Mouse (Mus musculus): Measurements from ENCODE around the gene Tbx6. TPM values are rescaled to one million over a fixed set of nuclear protein-coding genes. Genes with fewer than 3 reads are reported as not detected.

The Tbx6 gene
- polyA plus RNA-seq, 1 experiment from 2014 or later = 0.31 TPM

- no peak overlapping the region for H3K4me2 ChIP-seq
- H3K27me3 ChIP-seq (ENCODE audit: control insufficient read depth, insufficient read depth, low read length) = no peaks in the 10 kb centered on the region
- peaks cover 22% of the 10 kb centered on the region for H3K4me1 ChIP-seq (ENCODE audit: control insufficient read depth, insufficient read depth, low read length)
- H3K9me3 ChIP-seq (replicated peaks; ENCODE audit: control insufficient read depth, low read length) = no peaks in the 10 kb centered on the region
- H3K4me3 ChIP-seq (ENCODE audit: low read depth, low read length) = no peak overlapping the region
- ATAC-seq (replicated peaks; ENCODE audit: insufficient number of reproducible peaks, low FRiP score, low TSS enrichment) = no peak
- 82% methylated on average over 13 of the region's 13 CpGs for WGBS (ENCODE audit: insufficient replicate concordance)
- H3K27ac ChIP-seq (ENCODE audit: low read depth, low read length) = no peak overlapping the region
- no peak overlapping the region for H3K9ac ChIP-seq (ENCODE audit: low read depth, low read length)
- peaks cover 27% of the 10 kb centered on the region for H3K36me3 ChIP-seq (ENCODE audit: control insufficient read depth, insufficient read depth, low read length)
Measured at GRCm38 (mm10) chr7:126782693-126783092, 1.4 kb downstream of the Tbx6 start.

- no peak for ATAC-seq (replicated peaks; ENCODE audit: insufficient number of reproducible peaks, low FRiP score, low TSS enrichment)
- no peak overlapping the region for H3K9ac ChIP-seq (ENCODE audit: low read depth, low read length)
- H3K9me3 ChIP-seq (replicated peaks; ENCODE audit: control insufficient read depth, low read length) = no peaks in the 10 kb centered on the region
- peaks cover 17% of the 10 kb centered on the region for H3K4me1 ChIP-seq (ENCODE audit: control insufficient read depth, insufficient read depth, low read length)
- H3K27me3 ChIP-seq (ENCODE audit: control insufficient read depth, insufficient read depth, low read length) = no peaks in the 10 kb centered on the region
- H3K36me3 ChIP-seq (ENCODE audit: control insufficient read depth, insufficient read depth, low read length) = peaks cover 43% of the 10 kb centered on the region
- H3K4me3 ChIP-seq (ENCODE audit: low read depth, low read length) = no peak overlapping the region
- 88% methylated on average over 7 of the region's 7 CpGs for WGBS (ENCODE audit: insufficient replicate concordance)
- H3K4me2 ChIP-seq = no peak overlapping the region
- no peak overlapping the region for H3K27ac ChIP-seq (ENCODE audit: low read depth, low read length)
Measured at GRCm38 (mm10) chr7:126784469-126784868, 3.2 kb downstream of the Tbx6 start.

- Histone ChIP-seq H3K4me3 (ENCODE audit: low read depth, low read length) (no peak overlapping the region), H3K4me1 (ENCODE audit: control insufficient read depth, insufficient read depth, low read length) (peaks cover 13% of the 10 kb centered on the region), H3K27ac (ENCODE audit: low read depth, low read length) (no peak overlapping the region), H3K9ac (ENCODE audit: low read depth, low read length) (no peak overlapping the region), H3K36me3 (ENCODE audit: control insufficient read depth, insufficient read depth, low read length) (peaks cover 45% of the 10 kb centered on the region), H3K27me3 (ENCODE audit: control insufficient read depth, insufficient read depth, low read length) (no peaks in the 10 kb centered on the region), H3K4me2 (no peak overlapping the region), H3K9me3 (replicated peaks; ENCODE audit: control insufficient read depth, low read length) (no peaks in the 10 kb centered on the region)
- WGBS (ENCODE audit: insufficient replicate concordance) = 62% methylated on average over 4 of the region's 4 CpGs
- ATAC-seq (replicated peaks; ENCODE audit: insufficient number of reproducible peaks, low FRiP score, low TSS enrichment) = no peak
Measured at GRCm38 (mm10) chr7:126785056-126785455, 3.8 kb downstream of the Tbx6 start.

GRCm38 (mm10) chr7:126786142-126786541 is 4.9 kb downstream of the Tbx6 start:
- no peak overlapping the region for H3K9ac ChIP-seq (ENCODE audit: low read depth, low read length)
- ATAC-seq (replicated peaks; ENCODE audit: insufficient number of reproducible peaks, low FRiP score, low TSS enrichment) = no peak
- 90% methylated on average over 14 of the region's 14 CpGs for WGBS (ENCODE audit: insufficient replicate concordance)
- H3K4me3 ChIP-seq (ENCODE audit: low read depth, low read length) = no peak overlapping the region
- no peak overlapping the region for H3K27ac ChIP-seq (ENCODE audit: low read depth, low read length)
- no peak overlapping the region for H3K4me2 ChIP-seq
- H3K9me3 ChIP-seq (replicated peaks; ENCODE audit: control insufficient read depth, low read length) = no peaks in the 10 kb centered on the region
- H3K27me3 ChIP-seq (ENCODE audit: control insufficient read depth, insufficient read depth, low read length) = no peaks in the 10 kb centered on the region
- peaks cover 47% of the 10 kb centered on the region for H3K36me3 ChIP-seq (ENCODE audit: control insufficient read depth, insufficient read depth, low read length)
- H3K4me1 ChIP-seq (ENCODE audit: control insufficient read depth, insufficient read depth, low read length) = peaks cover 12% of the 10 kb centered on the region

- Histone ChIP-seq H3K9ac (ENCODE audit: low read depth, low read length) (no peak overlapping the region), H3K36me3 (ENCODE audit: control insufficient read depth, insufficient read depth, low read length) (peaks cover 47% of the 10 kb centered on the region), H3K4me1 (ENCODE audit: control insufficient read depth, insufficient read depth, low read length) (peaks cover 4% of the 10 kb centered on the region), H3K9me3 (replicated peaks; ENCODE audit: control insufficient read depth, low read length) (no peaks in the 10 kb centered on the region), H3K4me3 (ENCODE audit: low read depth, low read length) (no peak overlapping the region), H3K4me2 (no peak overlapping the region), H3K27me3 (ENCODE audit: control insufficient read depth, insufficient read depth, low read length) (no peaks in the 10 kb centered on the region), H3K27ac (ENCODE audit: low read depth, low read length) (no peak overlapping the region)
- 88% methylated on average over 4 of the region's 4 CpGs for WGBS (ENCODE audit: insufficient replicate concordance)
- no peak for ATAC-seq (replicated peaks; ENCODE audit: insufficient number of reproducible peaks, low FRiP score, low TSS enrichment)
Measured at GRCm38 (mm10) chr7:126789141-126789540, 7.9 kb downstream of the Tbx6 start.

GRCm38 (mm10) chr7:126791851-126792720 is 10.8 kb downstream of the Tbx6 start, which contains the start of gene Ppp4c:
TSS of gene Ppp4c (minus strand) at chr7:126792496.
- Histone ChIP-seq H3K4me2 (peak within 1 kb of the TSS; percentile 80), H3K9ac (ENCODE audit: low read depth, low read length) (peak within 1 kb of the TSS; percentile 92), H3K36me3 (ENCODE audit: control insufficient read depth, insufficient read depth, low read length) (peaks cover 45% of the 10 kb centered on the region), H3K9me3 (replicated peaks; ENCODE audit: control insufficient read depth, low read length) (no peaks in the 10 kb centered on the region), H3K4me1 (ENCODE audit: control insufficient read depth, insufficient read depth, low read length) (peaks cover 15% of the 10 kb centered on the region), H3K27ac (ENCODE audit: low read depth, low read length) (peak within 1 kb of the TSS; percentile 98), H3K4me3 (ENCODE audit: low read depth, low read length) (peak within 1 kb of the TSS; percentile 76), H3K27me3 (ENCODE audit: control insufficient read depth, insufficient read depth, low read length) (no peaks in the 10 kb centered on the region)
- under 1% methylated on average over 80 of the region's 83 CpGs for WGBS (ENCODE audit: insufficient replicate concordance)
- peak; percentile 85 for ATAC-seq (replicated peaks; ENCODE audit: insufficient number of reproducible peaks, low FRiP score, low TSS enrichment)

GRCm38 (mm10) chr7:126792721-126793443 is 11.6 kb downstream of the Tbx6 start:
- Histone ChIP-seq H3K4me1 (ENCODE audit: control insufficient read depth, insufficient read depth, low read length) (peaks cover 18% of the 10 kb centered on the region), H3K4me3 (ENCODE audit: low read depth, low read length) (peak overlapping the region; percentile 76), H3K27ac (ENCODE audit: low read depth, low read length) (peak overlapping the region; percentile 98), H3K27me3 (ENCODE audit: control insufficient read depth, insufficient read depth, low read length) (no peaks in the 10 kb centered on the region), H3K4me2 (peak overlapping the region; percentile 80), H3K9me3 (replicated peaks; ENCODE audit: control insufficient read depth, low read length) (no peaks in the 10 kb centered on the region), H3K9ac (ENCODE audit: low read depth, low read length) (peak overlapping the region; percentile 70), H3K36me3 (ENCODE audit: control insufficient read depth, insufficient read depth, low read length) (peaks cover 40% of the 10 kb centered on the region)
- WGBS (ENCODE audit: insufficient replicate concordance) = 20% methylated on average over 11 of the region's 11 CpGs
- no peak for ATAC-seq (replicated peaks; ENCODE audit: insufficient number of reproducible peaks, low FRiP score, low TSS enrichment)

GRCm38 (mm10) chr7:126793456-126794270 is 12.4 kb downstream of the Tbx6 start:
- H3K36me3 ChIP-seq (ENCODE audit: control insufficient read depth, insufficient read depth, low read length) = peaks cover 32% of the 10 kb centered on the region
- no peaks in the 10 kb centered on the region for H3K9me3 ChIP-seq (replicated peaks; ENCODE audit: control insufficient read depth, low read length)
- 71% methylated on average over 4 of the region's 4 CpGs for WGBS (ENCODE audit: insufficient replicate concordance)
- peaks cover 18% of the 10 kb centered on the region for H3K4me1 ChIP-seq (ENCODE audit: control insufficient read depth, insufficient read depth, low read length)
- H3K4me2 ChIP-seq = peak overlapping the region; percentile 80; the same call in 1 of the 2 replicates
- ATAC-seq (replicated peaks; ENCODE audit: insufficient number of reproducible peaks, low FRiP score, low TSS enrichment) = no peak
- H3K9ac ChIP-seq (ENCODE audit: low read depth, low read length) = no peak overlapping the region; the same call in 1 of the 2 replicates
- H3K27me3 ChIP-seq (ENCODE audit: control insufficient read depth, insufficient read depth, low read length) = no peaks in the 10 kb centered on the region
- H3K27ac ChIP-seq (ENCODE audit: low read depth, low read length) = no peak overlapping the region
- H3K4me3 ChIP-seq (ENCODE audit: low read depth, low read length) = no peak overlapping the region

Data from heart, embryonic 11.5 days (tissue).